Mouse (Mus musculus): ENCODE measurements around the gene Qrfp.

Gene Qrfp

DNA sequence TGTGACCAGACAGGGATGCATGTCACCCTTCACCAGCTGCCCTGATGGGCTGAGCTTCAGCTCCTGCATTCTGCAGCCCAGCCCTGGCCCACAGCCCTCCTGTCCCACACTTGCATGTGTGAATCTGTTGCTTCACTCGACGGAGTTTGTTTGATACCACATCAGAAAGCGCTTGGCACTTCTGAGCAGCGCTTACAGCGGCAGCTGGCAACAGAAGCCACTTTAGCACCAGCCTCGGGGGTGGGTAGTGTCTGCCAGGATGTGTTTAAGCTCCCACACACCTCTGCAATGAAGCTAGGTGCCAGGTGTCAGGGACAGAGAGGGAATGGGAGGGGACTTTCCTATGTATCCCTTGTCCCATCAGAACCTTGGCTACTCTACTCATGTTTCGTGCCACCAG, 4.3 kb upstream of the Qrfp start:
- DNase-seq, result no peak

DNA sequence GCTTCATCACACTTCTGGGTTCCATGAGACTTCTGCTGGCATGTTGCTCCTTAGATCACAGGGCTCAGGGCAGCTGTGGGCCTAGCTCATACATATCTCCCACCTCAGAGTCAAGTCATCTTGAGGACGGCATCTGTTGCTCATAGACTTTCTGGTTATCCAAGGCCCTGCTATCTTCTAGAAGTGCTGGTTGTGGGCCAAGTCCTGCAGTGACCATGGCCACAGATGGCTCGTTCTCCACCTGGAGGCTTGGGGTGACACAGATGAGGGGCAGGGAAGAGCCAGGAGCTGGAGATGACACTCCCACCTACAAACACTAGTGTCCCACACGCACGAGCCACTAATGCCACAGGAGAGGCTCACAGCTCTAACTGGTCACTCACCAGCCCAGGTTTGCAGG, 3.3 kb upstream of the Qrfp start:
- no peak for DNase-seq

DNA sequence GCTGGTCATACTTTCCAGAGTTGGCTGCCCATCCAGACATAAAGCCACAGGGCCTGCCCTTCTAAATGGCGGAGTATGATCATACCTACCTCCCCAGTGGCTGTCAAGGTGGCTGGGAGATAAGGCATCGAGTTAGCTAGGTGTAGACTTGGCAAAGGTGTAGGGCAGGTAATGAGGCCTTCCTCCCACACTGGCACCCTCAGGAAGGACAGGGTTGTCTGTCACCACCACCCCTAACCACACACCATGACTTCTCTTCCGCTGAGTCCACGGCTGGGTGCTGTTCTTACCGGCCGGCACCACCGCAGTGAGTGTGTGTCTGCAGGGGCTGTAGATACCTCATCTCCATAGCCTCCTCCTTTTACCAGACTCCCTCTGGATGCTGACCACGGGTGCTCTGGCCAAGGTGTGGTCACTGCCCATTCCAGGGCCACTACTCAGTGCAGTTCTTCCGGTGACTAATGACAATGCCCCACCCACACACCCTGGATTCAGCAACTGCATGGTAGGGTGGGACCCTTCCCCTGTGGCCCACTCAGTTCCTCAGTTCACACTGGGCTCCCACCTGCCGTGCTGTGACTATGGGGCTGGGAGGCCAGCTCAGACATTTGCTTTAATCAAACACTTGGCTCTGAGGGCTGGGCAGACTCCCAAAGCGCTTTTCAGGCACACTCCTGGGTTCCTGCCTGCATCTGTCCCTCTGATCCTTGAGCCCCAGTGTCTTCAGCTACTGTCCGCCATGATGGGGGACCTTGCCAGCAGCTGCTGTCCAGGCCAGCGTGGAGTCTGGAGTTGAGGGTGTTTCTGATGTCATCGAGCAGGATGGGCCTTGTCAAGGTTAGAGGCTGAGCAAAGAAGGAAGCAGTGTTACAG, 942 bp upstream of the Qrfp start:
- no peak for DNase-seq

DNA sequence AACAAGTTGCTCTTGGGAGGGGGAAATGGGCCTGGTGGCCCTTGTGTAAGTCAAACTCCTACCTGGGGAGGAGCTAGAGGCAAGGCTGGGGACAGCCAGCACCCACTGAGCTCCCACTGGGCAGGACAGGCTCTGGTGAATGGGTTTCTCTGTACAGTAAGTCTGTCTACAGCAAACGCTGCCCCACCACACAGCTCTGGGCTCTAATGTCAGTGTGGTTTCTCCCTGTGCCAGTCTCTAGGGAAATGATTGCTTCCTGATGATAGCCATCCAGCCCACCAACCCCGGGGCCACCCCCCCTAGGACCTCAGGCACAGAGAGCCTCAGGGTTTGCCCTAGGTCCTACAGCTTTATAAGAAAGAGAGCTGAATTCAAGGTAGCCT, 1.0 kb downstream of the Qrfp start:
- no peak for DNase-seq

DNA sequence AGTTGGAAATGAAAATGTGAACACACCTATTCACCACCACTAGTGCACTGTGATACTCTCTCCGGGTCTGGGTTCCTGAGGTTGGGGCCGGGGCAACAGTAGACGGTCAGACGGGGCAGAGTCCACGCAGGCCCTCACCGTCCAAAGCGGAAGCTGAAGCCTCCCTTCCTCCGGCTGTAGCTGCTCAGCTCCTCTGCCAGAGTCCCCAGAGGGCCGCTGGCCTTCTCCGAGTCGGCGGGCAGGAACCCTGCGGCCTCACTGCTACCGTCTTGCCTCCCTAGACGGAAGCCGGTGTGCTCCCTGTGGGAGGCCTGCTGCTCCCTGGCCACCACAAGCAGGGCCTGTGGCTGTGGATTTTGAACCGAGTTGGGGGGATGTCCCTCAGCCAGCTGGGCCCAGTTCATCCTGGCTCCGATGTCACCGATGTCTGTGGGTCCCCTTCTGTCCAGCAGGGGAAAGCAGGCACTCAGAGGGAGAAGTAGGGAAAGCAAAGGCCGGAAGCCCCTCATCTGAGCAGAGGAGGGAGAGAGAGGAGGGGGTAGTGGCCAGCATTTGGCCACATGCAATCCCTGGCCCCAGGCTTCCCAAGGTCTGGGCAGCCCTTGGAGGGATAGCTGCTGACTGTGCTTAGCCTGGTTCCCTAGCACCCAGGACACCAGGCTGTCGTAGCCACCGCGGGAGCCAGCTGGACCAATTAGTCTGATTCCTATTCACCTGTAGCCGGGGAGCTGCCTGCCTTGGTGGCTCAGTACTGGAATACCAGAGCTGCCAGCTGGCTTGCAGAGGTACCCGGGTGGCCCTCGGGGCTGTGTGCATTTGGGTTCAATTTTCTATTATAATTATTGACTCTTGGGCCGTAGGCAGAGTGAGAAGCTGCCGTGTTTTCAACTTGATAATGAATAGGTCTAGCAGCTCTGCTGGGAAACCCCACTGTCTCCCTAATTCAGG, 1.7 kb downstream of the Qrfp start:
- no peak for DNase-seq

DNA sequence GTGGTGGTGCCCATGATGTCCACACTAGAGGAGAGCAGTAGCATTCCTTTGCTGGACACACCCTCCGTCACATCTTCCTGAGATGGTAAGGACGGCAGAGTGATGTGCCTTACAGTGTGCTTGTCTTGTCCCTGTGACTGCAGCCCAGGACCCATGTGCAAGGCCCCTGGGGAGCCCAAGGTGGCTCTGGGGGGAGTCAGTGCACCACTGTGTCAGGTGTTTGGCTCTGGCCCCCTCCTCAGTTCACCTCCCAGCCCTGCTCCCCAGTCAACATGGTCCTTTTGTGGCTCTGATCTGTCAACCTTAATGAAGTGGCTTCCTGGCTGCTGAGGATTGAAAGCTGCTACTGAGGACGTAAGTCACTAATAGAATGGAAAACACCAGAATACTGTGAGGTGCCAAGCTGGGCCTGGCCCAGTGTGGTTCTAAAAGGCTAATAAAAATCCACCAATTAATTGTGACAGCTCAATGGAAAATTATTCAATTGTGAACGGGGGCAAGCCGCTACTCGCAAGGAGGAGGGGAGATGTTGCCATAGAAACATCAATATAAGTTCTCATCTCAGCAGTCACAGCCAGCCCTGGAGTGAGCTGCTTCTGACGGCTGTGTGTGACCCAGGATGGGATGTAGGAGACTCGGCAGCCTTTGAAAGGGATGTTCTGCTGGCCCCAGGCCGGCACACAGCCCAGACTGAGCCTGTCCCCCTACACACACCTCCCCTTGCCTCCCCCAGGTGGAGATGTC, 3.6 kb downstream of the Qrfp start:
- DNase-seq, result no peak

DNA sequence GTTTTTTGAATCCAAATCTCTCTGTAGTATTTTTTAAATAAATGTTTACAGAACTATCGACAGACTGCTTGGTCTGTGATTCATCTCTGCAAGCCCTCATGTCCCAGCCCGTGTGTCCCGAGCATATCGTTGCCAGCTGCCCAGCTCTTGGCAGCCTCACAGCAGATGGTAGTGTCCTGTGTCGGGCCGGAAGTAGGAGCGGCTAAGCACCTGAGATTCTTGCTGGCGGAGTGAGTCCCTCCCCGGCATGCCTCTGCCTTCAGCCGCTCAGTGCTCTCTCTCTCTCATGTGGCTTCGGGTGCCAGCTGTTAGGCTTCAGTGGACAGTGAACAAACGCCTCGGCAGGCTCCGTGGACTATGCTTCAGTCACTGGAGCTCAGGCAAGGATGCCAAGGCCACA, 6.9 kb downstream of the Qrfp start:
- peak; percentile 62 for DNase-seq

DNA sequence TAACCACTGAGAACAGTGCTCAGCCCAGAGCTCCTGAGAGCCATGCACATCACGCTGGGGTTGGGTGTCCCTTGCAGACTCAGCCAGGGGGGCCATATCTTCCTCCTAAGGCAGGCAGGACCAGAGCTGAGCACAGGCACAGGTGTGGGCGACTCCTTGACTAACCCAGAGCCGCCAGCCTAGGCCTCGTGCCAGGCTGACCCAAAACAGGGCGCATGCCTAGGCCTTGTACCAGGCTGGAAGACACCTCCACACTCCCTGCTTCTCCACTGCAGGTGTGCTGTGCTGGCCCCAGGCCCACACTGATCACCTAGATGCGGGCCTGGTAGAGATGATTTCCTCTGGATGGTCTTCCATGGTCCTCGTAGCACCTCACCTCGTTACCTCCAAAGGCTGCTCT, 7.6 kb downstream of the Qrfp start:
- DNase-seq, result no peak

DNA sequence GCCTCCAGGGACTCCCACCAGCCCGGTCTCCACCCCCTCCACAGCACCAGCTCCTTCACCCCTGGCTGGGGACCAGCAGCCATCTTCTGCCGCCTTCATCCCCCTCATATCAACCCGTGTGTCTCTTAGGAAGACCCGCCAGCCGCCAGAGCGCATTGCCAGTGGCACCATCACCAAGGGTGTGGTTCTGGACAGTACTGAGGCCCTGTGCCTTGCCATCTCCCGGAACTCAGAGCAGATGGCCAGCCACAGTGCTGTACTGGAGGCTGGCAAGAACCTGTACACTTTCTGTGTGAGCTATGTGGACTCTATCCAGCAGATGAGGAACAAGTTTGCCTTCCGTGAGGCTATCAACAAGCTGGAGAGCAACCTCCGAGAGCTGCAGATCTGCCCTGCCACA, 9.0 kb downstream of the Qrfp start:
- DNase-seq, result no peak

DNA sequence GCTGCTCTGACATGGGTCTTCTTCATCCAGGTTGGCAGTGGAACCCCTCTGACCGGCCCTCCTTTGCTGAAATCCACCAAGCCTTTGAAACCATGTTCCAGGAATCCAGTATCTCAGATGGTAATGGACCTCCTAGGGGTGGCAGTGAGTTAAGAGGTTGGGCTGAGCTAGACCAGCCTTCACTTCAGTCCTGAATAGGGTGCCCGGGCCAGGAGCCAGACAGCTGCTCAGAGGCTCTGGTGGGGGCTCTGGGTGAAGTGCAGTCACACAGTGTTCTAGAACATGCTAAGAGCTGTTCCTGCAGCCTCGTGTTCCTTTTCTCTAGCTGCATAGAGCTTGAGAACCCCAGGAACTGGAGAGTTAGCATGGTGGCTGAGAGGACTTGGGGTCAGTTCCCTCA, 13.4 kb downstream of the Qrfp start:
- DNase-seq, result no peak

DNA sequence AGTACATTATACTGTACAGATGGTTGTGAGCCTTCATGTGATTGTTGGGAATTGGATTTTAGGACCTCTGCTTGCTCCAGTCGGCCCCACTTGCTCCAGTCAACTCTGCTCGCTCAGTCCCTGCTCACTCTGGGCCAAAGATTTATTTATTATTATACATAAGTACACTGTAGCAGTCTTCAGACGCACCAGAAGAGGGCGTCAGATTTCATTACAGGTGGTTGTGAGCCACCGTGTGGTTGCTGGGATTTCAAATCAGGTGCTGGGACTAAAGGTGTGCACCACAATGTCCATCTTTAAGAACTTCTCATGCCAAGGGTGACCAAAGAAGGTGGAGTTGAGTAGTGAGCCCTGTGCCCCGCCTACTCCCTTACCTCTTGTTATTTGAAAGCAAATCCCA, 17.8 kb downstream of the Qrfp start:
- no peak for DNase-seq

DNA sequence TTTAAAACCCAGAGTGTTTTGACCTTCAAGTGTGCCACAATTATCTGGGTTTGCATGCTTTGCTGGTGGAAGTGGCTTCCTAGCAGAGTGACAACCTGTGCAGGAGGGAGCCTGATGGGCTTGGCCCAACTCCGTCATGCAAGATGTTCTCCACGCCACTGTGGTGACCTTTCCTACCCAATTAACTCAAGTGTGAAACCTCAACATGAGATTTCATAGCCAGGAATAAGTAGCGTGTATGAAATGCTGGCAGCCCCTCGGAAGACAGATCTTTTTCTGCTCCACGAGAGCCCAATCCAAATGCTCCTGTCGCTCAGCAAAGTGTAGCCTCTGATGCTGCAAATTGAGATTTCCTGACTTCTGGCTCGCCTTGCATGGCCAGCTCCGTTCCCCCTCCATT, 19.1 kb downstream of the Qrfp start:
- no peak for DNase-seq

DNA sequence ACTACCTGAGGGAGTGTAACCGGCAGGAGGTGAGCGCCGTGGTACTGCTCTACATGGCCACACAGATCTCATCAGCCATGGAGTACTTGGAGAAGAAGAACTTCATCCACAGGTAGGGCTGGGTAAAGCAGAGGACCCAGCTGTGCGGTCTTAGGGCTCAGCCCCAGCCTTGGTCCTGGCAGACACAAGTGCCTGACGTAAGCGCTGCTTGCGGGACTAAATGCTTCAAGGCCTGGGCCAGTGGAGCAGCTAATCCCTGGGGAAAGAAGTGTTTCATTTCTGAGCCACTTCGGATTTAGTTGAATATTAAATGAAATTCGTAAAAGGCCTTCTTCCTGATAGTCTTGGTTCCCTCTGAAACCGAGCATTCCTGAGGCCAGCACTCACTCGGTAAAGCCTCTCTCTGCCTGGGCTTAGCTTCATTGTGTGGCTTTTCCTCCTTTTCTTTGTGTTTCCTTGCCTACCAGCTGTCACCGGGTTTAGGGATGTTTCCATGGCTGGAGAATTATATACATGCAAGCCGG, 19.6 kb downstream of the Qrfp start:
- peak; percentile 43 for DNase-seq

DNA sequence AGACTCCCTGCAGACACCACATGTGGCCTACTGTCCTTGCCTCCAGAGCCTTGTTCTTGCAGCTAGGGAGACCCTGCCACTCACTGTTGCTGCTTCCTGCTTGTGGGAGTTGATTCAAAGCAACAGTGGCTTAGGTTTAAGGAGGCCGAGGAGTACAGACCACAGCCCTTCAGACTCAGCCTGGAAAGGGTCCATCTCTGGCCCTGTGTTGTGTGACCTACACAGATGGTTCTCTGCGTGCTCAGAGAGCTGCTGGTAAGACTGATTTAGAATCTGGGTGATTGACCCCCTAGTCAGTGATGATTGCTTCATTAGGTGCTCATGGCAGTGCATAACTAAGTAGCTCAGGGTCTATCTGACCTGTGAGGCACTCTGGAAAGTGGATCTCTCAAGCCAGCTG, 21.2 kb downstream of the Qrfp start:
- DNase-seq, result no peak

DNA sequence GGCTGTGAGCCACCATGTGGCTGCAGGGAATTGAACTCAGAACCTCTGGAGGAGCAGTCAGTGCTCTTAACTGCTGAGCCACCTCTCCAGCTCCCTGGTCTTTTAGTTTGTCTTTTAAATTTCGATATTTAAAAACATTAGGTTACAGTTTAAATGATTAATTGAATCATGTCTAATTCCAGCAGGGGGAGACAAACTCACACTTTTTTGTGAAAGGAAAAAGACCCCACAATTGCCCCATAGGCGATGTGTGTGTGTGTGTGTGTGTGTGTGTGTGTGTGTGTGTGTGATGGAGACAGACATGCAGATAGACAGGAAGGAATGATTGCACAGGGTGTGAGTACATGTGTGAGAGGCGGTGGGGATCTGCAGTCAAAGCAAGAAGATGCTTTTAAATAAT, 22.2 kb downstream of the Qrfp start:
- no peak for DNase-seq

DNA sequence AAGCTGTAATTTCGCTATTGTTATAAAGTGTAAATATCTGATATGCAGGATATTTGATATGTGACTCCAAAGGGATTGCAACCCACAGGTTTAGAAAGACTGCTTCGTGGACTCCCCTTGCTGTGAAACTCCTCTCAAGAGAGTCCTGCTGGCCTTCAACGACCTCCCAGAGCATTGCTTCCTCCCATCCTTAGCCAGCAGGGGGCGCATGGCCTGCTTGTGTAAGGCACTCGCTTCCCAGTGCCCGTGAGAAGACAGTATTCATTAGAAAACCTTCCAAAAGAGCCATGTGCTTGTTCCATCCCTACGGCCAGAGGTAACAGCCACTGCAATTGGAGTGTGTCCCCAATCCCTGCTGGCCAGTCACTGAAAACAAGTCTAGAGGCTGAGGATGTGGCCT, 23.4 kb downstream of the Qrfp start:
- peak; percentile 52 for DNase-seq

DNA sequence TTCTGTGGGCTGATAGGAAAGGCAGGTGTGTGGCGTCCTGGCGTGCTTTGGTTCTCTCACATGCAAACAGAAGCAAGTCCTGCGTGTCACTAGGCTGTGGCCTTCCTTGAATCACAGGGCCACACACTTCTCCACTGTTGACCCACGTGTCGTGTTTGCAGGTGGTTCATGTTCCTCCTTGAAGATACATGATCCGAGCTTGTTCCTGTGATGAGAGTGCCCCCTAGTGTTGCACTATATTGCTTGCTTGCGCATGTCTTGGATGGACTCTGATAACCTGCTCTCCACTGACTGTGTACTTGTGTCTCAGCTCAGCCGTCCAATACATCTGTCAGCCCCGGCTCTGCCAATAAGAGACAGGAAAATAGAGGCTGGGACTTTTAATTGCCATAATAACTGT, 25.3 kb downstream of the Qrfp start:
- DNase-seq, result peak; percentile 82

DNA sequence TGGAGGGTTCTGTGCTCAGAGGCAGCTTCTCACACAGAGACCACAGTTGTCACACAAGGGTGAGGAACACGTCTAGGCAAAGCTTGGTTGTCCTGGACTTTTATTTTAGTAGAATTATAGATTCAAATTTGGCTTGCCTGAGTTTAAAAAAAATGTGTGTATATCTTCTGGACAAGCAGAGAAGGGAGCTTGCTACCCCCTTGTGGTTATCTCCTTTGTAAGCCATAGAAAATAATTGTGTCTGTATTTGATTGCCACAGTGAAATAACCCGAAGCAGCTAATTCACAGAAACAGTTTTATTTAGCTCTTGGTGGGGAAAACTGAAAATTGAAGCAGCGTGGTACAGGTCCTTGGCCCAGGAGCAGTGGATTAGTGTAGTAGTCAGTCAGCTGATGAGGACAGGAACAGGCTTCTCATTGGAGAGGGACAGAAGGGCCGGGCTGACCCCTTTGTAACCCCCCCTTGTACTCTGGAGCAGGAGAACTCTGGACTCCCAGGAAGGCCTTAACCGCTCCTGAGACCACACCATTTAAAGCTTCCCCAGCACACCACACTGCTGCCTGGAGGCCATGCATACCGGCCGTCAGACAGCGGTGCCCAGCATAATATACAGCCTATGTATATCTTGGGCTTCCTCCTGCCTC, 27.3 kb downstream of the Qrfp start:
- peak; percentile 75 for DNase-seq

DNA sequence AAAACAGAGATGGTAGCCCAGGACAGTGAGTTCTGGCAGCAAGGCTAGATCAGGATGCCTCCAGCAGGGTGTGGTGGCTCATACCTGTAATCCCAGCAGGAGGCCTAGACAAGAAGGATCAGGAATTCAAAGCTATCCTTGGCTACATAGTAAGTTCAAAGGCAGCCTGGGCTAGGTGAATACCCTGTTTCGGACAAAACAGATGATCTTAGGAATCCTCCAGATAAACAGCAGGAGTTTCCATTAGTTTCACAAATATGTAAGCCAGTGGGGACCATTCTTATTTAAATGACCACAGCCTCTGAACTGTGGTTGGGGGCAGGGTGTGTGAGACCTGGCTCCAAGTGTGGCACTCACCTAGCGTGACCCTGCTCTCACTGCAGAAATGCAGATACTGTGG, 31.1 kb downstream of the Qrfp start:
- DNase-seq, result no peak

DNA sequence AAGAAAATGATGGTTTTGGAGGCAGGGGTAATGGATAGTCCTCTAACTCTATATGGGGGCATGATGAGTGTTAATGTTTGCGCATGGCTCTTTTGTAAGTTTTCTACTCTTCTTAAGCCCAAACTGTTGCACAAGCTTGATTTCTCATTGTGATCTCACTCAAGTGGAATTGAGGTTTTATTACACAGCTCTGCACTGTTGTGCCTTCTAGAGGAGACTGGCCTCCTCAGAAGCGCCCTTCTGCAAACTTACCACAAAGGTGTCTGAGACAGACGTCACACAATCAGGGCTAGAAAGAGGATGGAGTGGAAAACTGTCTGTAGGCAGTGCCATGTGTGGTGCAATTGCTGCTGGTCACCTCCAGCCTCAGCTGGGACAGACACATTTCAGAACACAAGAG, 33.9 kb downstream of the Qrfp start:
- no peak for DNase-seq

DNA sequence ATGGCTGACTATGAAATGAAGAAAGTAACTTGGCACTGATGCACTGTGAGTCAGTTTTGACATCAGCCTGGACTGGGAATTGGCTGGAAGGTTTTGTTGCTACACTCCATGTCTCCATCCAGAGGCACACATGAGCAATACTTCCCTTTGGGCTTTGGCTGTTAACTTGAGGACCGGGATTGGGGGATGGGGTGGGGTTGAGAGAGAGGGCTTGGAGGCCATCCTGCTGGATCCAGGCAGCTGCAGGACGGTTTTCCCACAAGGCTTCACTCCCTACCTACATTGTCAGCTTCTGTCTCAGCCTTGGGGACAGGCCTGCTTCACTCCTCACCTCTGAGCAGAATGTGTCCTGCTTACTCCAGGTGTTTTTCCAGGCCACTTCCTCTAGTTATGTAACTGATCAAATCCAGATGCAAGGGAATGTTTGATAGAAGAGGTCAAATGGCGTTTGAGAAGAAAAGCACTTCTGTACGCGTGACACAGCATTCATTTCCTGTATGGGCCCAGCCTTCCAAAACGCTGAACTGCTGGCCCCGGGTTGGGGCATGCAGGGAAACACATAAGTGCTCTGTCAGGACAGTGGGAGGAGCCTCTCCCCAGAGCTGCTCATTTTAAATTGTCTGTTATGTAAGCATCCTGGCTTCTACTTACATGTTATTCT, 39.5 kb downstream of the Qrfp start:
- DNase-seq, result peak; percentile 91

DNA sequence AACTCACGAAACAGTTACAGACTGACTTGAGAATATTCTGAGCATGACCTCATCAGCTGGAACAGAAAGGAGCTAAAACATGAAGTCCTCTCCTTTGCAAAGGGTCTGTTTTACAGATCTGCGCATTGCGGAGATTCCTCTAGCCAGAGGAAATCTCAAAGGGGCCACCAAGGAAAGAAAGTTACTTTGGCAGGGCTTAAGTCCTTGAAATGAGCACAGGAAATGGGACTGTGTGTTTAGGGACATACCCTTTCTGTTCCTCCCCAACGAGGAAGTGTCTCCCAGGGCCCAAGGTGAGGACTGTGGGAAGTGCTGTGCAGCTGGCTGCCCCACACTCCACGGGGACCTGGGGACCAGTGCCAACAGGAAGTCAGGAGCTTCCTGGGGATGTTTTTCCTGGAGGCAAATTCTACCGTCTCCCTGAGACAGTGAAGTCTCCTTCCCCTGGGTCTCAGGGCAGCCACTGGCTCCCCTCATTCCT, 40.7 kb downstream of the Qrfp start:
- DNase-seq, result peak; percentile 80

Data from kidney, adult 11 months (tissue).